Mouse (Mus musculus) urinary bladder, adult 18-20 months (tissue): Measurements from ENCODE around the gene Pde4b.

Source experiments
- DNase-seq, 2 experiments: peaks; one replicate each; pipeline ENCODE4 v3.0.0; 2022; ENCODE audit warnings: low spot score in 2 of 2, mixed read lengths in 2 of 2

Gene Pde4b

GRCm38 (mm10) chr4:102290052-102290734, 202.8 kb downstream of the Pde4b start:
- DNase-seq: no peak

DNA sequence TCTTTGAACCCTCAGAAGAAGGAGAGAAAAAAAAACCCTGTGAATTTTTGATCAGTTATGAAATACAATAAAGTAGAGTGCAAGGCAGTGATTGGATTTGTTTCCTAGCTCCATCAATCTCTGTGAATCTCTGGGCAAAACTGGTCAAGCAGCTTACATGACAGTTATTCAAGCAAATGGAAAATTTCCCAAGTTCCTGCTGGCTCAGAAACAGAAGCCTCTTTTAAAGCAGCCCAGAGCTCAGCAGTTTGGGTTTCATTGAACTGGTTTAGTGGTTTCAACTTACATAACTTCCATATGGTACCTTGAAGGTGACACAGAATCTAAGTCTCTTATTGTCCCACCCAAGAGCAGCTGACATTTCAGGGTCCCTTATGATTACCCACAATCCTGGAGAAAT, 210.2 kb downstream of the Pde4b start:
- DNase-seq: no peak

DNA sequence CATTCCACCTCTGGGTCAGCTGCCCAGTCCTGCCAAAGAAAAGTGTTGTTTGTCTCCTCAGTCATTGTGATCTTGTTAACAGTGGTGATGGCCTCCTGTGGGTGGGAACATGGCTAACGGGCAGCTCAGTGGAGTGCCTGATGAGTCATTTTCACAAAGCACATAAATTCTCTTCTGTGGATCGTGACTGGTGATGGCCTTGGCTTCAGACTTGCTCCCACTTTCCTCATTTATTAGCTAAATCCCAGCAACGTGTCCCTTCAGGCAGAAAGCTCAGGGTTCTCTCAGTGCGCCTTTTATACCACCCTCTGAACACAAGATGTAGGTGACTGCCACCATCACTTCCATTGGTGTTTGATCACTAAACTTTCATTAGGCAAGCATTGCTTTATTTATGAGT, 215.2 kb downstream of the Pde4b start:
- no peak for DNase-seq

- no peak for DNase-seq
These were observed 220.4 kb downstream of the Pde4b start for GRCm38 (mm10) chr4:102307661-102308297.

DNA sequence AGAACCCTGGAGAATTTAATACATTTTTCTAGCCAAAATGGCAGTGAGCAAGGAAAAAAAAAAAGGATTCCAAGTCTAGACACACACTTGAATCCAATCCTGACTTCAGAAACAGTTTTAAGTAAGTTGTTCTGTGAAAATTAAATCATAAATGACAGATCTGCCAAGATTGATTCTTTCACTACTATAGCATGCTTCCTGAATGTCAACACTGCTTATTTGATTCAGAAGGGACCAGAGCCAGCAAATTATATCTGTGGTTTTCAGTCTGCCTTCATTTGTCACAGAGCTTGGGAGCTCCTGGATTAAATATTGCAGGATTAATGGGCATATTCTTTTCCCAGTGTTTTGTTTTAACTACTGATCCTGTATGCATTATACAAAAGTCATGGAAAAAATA, 223.3 kb downstream of the Pde4b start:
- no peak for DNase-seq

GRCm38 (mm10) chr4:102316011-102316410, 228.7 kb downstream of the Pde4b start:
- DNase-seq: no peak

GRCm38 (mm10) chr4:102316699-102317285, 229.4 kb downstream of the Pde4b start:
- no peak for DNase-seq

- DNase-seq: no peak
These were observed 231.3 kb downstream of the Pde4b start for GRCm38 (mm10) chr4:102318596-102318995.

DNA sequence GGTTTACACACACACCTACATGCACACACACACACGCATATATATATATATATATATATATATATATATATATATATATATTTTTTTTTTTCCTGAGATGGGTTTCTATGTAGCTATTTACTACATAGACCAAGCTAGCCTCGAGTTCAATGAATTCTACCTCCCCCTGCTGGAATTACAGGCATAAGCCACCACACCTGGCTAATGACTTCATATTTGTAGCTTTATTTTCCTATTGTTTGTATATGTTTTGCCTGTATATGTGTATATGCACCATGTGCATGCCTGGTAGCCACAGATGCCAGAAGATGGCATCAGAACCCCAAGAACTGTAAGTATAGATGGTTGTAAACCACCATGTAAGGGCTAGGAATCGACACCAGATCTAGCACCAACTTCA, 234.0 kb downstream of the Pde4b start:
- DNase-seq: no peak

GRCm38 (mm10) chr4:102332386-102332785, 245.0 kb downstream of the Pde4b start:
- no peak for DNase-seq

GRCm38 (mm10) chr4:102332885-102333284, 245.5 kb downstream of the Pde4b start:
- DNase-seq: no peak

GRCm38 (mm10) chr4:102346911-102347492, 259.7 kb downstream of the Pde4b start:
- no peak for DNase-seq

GRCm38 (mm10) chr4:102351476-102352475, 264.4 kb downstream of the Pde4b start:
- DNase-seq: no peak

DNA sequence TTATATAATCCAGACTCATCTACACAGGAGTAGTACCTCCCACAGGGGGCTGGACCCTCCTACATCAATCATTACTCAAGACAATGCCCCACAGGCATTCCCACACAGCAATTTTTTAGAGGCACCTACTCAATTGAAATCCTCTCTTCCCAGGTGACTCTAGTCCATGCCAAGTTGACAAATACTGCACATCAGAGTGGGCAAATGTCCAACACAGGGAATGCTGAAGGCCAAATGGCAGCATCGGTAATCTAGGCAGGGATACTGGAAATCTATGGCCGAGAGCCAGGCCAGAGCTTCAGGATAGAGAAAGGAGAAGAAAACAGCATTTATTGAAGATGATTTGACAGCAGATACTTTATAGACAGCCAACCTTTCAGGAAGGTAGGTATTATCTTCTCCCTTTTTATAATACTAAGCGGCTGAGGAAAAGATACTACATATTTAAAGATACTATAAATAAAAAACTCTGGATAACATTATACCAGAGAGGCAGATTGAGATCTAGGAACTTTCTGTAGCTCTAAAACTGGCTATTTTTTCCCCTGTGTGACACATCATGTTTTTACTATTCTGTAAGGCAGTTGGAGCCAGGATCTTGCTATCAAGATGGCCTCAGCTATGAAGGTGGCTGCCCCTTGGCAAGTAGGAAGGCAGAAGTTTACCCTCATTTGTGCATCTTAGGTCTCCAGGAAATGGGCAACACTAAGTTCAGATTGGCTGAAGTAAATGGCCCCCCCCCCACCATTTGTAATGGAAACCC, 266.5 kb downstream of the Pde4b start:
- no peak for DNase-seq

- no peak for DNase-seq
These were observed 280.9 kb downstream of the Pde4b start for GRCm38 (mm10) chr4:102368105-102368735.

GRCm38 (mm10) chr4:102374614-102375013, 287.3 kb downstream of the Pde4b start:
- DNase-seq: no peak

- no peak for DNase-seq
These were observed 295.6 kb downstream of the Pde4b start for GRCm38 (mm10) chr4:102382763-102383505.

- DNase-seq: no peak
These were observed 306.3 kb downstream of the Pde4b start for GRCm38 (mm10) chr4:102393605-102394004.

- DNase-seq: no peak
These were observed 310.0 kb downstream of the Pde4b start for GRCm38 (mm10) chr4:102397334-102397733.

DNA sequence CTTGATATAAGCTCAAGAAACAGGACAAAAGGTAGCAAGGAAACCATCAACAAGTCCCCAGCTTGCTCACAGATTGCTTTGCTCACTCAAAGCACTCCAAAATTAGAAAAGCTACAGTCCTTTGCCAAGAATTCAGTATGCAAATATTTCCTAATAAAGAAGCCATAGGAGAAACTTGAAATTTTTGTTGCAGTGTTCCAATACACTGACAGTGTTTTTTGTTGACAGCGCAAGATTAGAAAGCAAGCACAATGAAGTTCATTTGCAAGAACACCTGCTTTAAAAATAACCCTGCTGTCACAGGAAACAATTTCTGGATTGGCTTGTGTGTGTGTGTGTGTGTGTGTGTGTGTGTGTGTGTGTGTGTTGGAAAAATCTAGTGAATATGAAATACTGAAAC, 311.2 kb downstream of the Pde4b start:
- DNase-seq: no peak
